Mouse (Mus musculus): ENCODE measurements around the gene Rag2. TPM values are rescaled to one million over a fixed set of nuclear protein-coding genes. Genes with fewer than 3 reads are reported as not detected.
A peak's percentile ranks its signal among the peaks of the same experiment; 100 is the strongest.

Rag2 gene
- total and polyA plus RNA-seq, 3 experiments: not detected

DNA sequence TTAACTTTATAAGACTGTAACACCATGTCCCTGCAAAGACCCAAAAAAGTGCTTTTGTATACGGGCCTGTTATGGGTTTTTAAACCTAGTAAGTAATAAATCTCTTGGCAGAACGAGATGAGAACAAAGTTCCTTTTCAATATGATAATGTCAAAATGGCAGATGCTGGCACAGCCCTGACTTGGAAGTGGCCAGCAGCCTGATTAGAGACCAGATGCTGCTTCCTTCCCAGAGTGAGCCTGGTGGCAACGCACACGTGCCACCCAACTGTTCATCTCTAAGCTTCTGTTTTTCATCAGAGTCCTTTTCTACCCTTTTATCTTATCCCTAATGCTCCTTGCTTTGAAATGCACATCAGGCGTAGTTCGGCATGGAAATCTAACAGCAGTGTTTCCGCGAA, 33.2 kb upstream of the Rag2 start:
- intact Hi-C loops (cut with DNase I): no loop called here
- no peaks in the 10 kb centered on the region for H3K36me3 ChIP-seq (ENCODE audit: control insufficient read depth, insufficient read depth, low read length)
- H3K9ac ChIP-seq (ENCODE audit: low read depth, low read length): no peak overlapping the region
- H3K27ac ChIP-seq: no peak overlapping the region
- no peak overlapping the region for H3K4me3 ChIP-seq
- TF ChIP-seq POLR2A (IDR thresholded peaks at IDR 0.05; ENCODE audit: insufficient read depth, low read depth, low read length) (no peak), EP300 (IDR thresholded peaks at IDR 0.05; ENCODE audit: insufficient read depth, low read depth, low read length) (no peak), CTCF (IDR thresholded peaks at IDR 0.05) (no peak)
- no peak for DNase-seq
- no peaks in the 10 kb centered on the region for H3K27me3 ChIP-seq (ENCODE audit: control insufficient read depth, insufficient read depth, low read length)
- WGBS: 61% methylated on average over 8 of the region's 8 CpGs
- no peaks in the 10 kb centered on the region for H3K79me2 ChIP-seq (replicated peaks; ENCODE audit: control insufficient read depth, insufficient read depth, low read length)
- no peaks in the 10 kb centered on the region for H3K4me1 ChIP-seq (ENCODE audit: control insufficient read depth, insufficient read depth, low read length)

GRCm38 (mm10) chr2:101592023-101592841, 32.3 kb upstream of the Rag2 start:
- intact Hi-C loops (cut with DNase I): no loop called here
- Histone ChIP-seq H3K27me3 (ENCODE audit: control insufficient read depth, insufficient read depth, low read length) (no peaks in the 10 kb centered on the region), H3K9ac (ENCODE audit: low read depth, low read length) (no peak overlapping the region), H3K36me3 (ENCODE audit: control insufficient read depth, insufficient read depth, low read length) (no peaks in the 10 kb centered on the region), H3K4me1 (ENCODE audit: control insufficient read depth, insufficient read depth, low read length) (no peaks in the 10 kb centered on the region), H3K4me3 (no peak overlapping the region), H3K79me2 (replicated peaks; ENCODE audit: control insufficient read depth, insufficient read depth, low read length) (no peaks in the 10 kb centered on the region), H3K27ac (no peak overlapping the region)
- 65% methylated on average over 10 of the region's 10 CpGs for WGBS
- DNase-seq: no peak
- TF ChIP-seq EP300 (IDR thresholded peaks at IDR 0.05; ENCODE audit: insufficient read depth, low read depth, low read length) (no peak), CTCF (IDR thresholded peaks at IDR 0.05) (no peak), POLR2A (IDR thresholded peaks at IDR 0.05; ENCODE audit: insufficient read depth, low read depth, low read length) (no peak)

DNA sequence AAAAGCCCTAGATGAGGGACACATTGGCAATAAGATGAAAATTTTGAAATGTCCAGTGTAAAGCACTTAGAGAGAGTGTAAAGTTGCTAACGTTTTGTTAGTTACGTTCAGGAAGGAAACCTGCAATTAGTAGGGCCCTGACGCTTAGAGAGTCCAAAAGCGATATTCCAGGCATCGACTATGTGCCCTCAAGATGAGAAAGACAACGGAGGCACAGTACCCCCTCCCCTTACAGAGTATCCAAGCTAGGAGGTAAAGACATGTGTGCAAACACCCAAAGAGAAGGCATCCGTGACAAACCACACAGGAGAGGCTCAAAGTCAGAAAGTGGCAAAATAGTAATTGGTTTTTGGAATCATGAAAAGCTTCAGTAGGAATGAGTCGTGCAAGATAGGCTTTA, 31.6 kb upstream of the Rag2 start:
- Histone ChIP-seq H3K4me1 (ENCODE audit: control insufficient read depth, insufficient read depth, low read length) (no peaks in the 10 kb centered on the region), H3K27ac (no peak overlapping the region), H3K79me2 (replicated peaks; ENCODE audit: control insufficient read depth, insufficient read depth, low read length) (no peaks in the 10 kb centered on the region), H3K4me3 (no peak overlapping the region), H3K9ac (ENCODE audit: low read depth, low read length) (no peak overlapping the region), H3K27me3 (ENCODE audit: control insufficient read depth, insufficient read depth, low read length) (no peaks in the 10 kb centered on the region), H3K36me3 (ENCODE audit: control insufficient read depth, insufficient read depth, low read length) (no peaks in the 10 kb centered on the region)
- DNase-seq: no peak
- no peak for TF ChIP-seq EP300 (IDR thresholded peaks at IDR 0.05; ENCODE audit: insufficient read depth, low read depth, low read length)
- intact Hi-C loops (cut with DNase I): no loop called here
- 83% methylated on average over 8 of the region's 8 CpGs for WGBS

DNA sequence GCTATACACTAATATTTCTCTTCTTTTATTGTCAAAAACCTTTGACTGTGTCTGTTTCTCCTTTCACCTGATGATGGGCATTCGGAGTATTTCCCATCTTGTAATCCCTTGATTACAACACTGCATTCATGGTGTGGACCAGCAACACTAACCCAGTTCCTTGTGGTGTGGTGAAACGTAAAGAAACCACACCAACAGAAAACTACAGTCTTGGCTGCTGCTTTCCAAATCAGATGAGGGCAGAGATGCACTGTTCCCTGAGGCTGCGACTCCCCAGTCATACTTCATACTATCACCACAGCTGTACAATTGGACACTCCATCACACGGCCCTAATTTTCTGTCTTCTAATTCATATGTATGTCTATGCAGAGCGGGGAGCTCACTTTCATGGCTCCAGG, 29.8 kb upstream of the Rag2 start:
- Histone ChIP-seq H3K27me3 (ENCODE audit: control insufficient read depth, insufficient read depth, low read length) (no peaks in the 10 kb centered on the region), H3K79me2 (replicated peaks; ENCODE audit: control insufficient read depth, insufficient read depth, low read length) (no peaks in the 10 kb centered on the region), H3K9ac (ENCODE audit: low read depth, low read length) (no peak overlapping the region), H3K4me3 (no peak overlapping the region), H3K36me3 (ENCODE audit: control insufficient read depth, insufficient read depth, low read length) (no peaks in the 10 kb centered on the region), H3K27ac (no peak overlapping the region), H3K4me1 (ENCODE audit: control insufficient read depth, insufficient read depth, low read length) (no peaks in the 10 kb centered on the region)
- intact Hi-C loops (cut with DNase I): no loop called here
- 84% methylated on average over 5 of the region's 5 CpGs for WGBS
- TF ChIP-seq CTCF (IDR thresholded peaks at IDR 0.05) (no peak), EP300 (IDR thresholded peaks at IDR 0.05; ENCODE audit: insufficient read depth, low read depth, low read length) (no peak), POLR2A (IDR thresholded peaks at IDR 0.05; ENCODE audit: insufficient read depth, low read depth, low read length) (no peak)
- no peak for DNase-seq

GRCm38 (mm10) chr2:101597186-101597585, 27.3 kb upstream of the Rag2 start:
- intact Hi-C loops (cut with DNase I): loop anchor here (2.0 kb wide), 1 partner anchor 56 kb away; no protein-coding TSS in a partner anchor
- H3K4me1 ChIP-seq (ENCODE audit: control insufficient read depth, insufficient read depth, low read length): no peaks in the 10 kb centered on the region
- H3K79me2 ChIP-seq (replicated peaks; ENCODE audit: control insufficient read depth, insufficient read depth, low read length): no peaks in the 10 kb centered on the region
- no peak overlapping the region for H3K4me3 ChIP-seq
- H3K9ac ChIP-seq (ENCODE audit: low read depth, low read length): no peak overlapping the region
- no peak overlapping the region for H3K27ac ChIP-seq
- TF ChIP-seq POLR2A (IDR thresholded peaks at IDR 0.05; ENCODE audit: insufficient read depth, low read depth, low read length) (no peak), CTCF (IDR thresholded peaks at IDR 0.05) (peak; percentile 44)
- H3K36me3 ChIP-seq (ENCODE audit: control insufficient read depth, insufficient read depth, low read length): no peaks in the 10 kb centered on the region; the same call in 1 of the 2 replicates
- no peak for DNase-seq
- no peaks in the 10 kb centered on the region for H3K27me3 ChIP-seq (ENCODE audit: control insufficient read depth, insufficient read depth, low read length)

All from heart, adult 2 months (tissue).